Mouse (Mus musculus) kidney, embryonic 16.5 days (tissue): Measurements from ENCODE around the gene Clic4. TPM values are rescaled to one million over a fixed set of nuclear protein-coding genes. Genes with fewer than 3 reads are reported as not detected.

Experiments
- ATAC-seq: fragments of 200-750 bp; cut with Nextera tagmentation; 2 replicates; pipeline ENCODE4 v1.8.0; 2017; ENCODE audit warnings: moderate TSS enrichment; ENCODE audit not compliant: low FRiP score, low TSS enrichment
- H3K27ac ChIP-seq: fragments of 300-500 bp; sonication (generic); 2 replicates; pipeline ENCODE4 v1.5.1; 2014; ENCODE audit warnings: low read length
- H3K27me3 ChIP-seq: fragments of 300-500 bp; sonication (generic); 2 replicates; pipeline ENCODE4 v1.6.1; 2014; ENCODE audit warnings: low read length, control low read depth, mixed read lengths; ENCODE audit not compliant: insufficient read depth
- H3K36me3 ChIP-seq: fragments of 300-500 bp; sonication (generic); 2 replicates; pipeline ENCODE4 v1.6.1; 2014; ENCODE audit warnings: low read length, control low read depth, mixed read lengths; ENCODE audit not compliant: insufficient read depth
- H3K4me1 ChIP-seq: fragments of 300-500 bp; sonication (generic); 2 replicates; pipeline ENCODE4 v1.6.1; 2014; ENCODE audit warnings: low read length, control low read depth, mixed read lengths; ENCODE audit not compliant: insufficient read depth
- H3K4me2 ChIP-seq: fragments of 300-500 bp; sonication (generic); replicated peaks from 2 replicates; pipeline ENCODE4 v1.6.1; 2014; ENCODE audit warnings: low read depth, low read length
- H3K4me3 ChIP-seq: fragments of 300-500 bp; sonication (generic); 2 replicates; pipeline ENCODE4 v1.5.1; 2014; ENCODE audit warnings: mild to moderate bottlenecking, low read length
- H3K9ac ChIP-seq: fragments of 300-500 bp; sonication (generic); replicated peaks from 2 replicates; pipeline ENCODE4 v1.6.1; 2014; ENCODE audit warnings: low read length
- H3K9me3 ChIP-seq: fragments of 300-500 bp; sonication (generic); 2 replicates; pipeline ENCODE4 v1.6.1; 2016; ENCODE audit warnings: low read length, control low read depth
- WGBS: fragments of 180-500 bp; shearing (Covaris S2); extraction: QIAGEN DNeasy Blood & Tissue Kit; methylation state at CpG from one replicate; pipeline ENCODE4 v1.1.7; 2014; 5-methylcytosine and 5-hydroxymethylcytosine counted together
- polyA plus RNA-seq: library from polyadenylated mRNA; unstranded; fragments of >200 nt; fragmentation: Nextera tagmentation; extraction: Ambion mirVana; gene quantifications from 2 replicates; pipeline ENCODE4 v1.2.1, GENCODE M21; 2015

Gene Clic4
- 209 and 228 TPM in 2 replicates for polyA plus RNA-seq

DNA sequence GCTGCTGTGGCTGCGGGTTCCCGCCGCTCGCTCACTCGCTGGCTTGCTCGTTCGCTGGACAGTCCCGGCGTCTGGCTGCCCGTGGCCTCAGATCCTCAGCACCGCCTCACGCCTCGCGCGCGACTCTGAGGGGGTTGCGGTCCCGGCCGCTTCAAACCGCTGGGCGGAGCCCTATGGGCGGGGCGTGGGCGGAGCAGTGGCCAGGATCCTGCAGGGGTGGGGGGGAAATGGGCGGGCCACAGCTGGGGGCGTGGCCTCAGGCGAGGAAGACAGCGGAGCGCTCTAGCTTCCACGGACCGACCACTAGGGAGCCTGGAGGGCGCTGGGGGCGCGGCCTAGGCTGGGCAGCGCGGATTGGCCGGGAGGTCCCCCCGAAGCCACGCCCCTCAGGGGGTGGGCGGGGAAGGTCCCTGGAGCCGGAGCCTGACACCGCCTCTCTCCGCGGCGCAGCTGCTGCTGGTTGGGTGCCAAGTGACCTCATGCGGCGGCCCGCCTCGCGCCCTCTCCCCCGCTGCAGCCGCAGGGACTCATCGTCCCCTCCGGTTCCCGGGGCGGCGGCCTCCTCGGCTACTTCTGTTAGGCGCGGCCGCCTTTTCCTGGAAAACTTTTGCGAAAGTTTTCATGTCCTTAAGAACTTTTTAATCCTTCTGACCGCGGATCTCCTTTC is at the start of gene Clic4:
Gene Clic4 (minus strand): TSS at position 175 of the 667 bp plus-strand sequence.
- peak within 1 kb of the TSS; percentile 86 for H3K4me3 ChIP-seq
- no peaks in the 10 kb centered on the region for H3K36me3 ChIP-seq
- H3K27ac ChIP-seq, result peak within 1 kb of the TSS; percentile 96
- H3K4me2 ChIP-seq, result peak within 1 kb of the TSS; percentile 82
- ATAC-seq, result peak; percentile 99
- H3K9me3 ChIP-seq, result no peaks in the 10 kb centered on the region
- H3K9ac ChIP-seq, result peak within 1 kb of the TSS; percentile 94
- H3K4me1 ChIP-seq, result peaks cover 49% of the 10 kb centered on the region
- WGBS, result under 1% methylated on average over 57 of the region's 64 CpGs
- H3K27me3 ChIP-seq, result no peaks in the 10 kb centered on the region

DNA sequence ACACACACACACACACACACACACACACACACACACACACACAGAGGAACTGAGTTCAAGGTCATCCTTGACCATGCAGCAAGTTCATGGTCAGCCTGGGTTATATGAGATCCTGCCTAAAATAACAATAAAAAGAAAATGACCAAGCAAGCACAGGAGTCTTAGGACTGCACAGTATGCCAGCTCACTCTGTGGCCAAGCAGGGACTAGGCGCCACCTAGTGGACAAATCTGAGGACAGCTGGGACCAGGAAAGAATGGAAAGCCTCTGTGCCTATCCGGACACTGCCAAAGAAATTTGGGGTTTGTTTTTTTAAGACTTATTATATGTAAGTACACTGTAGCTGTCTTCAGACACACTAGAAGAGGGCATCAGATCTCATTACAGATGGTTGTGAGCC is 45.4 kb upstream of the Clic4 start:
- Histone ChIP-seq H3K9ac (no peak overlapping the region), H3K9me3 (peaks cover 7% of the 10 kb centered on the region; the same call in 1 of the 2 replicates), H3K4me1 (peaks cover 12% of the 10 kb centered on the region), H3K4me2 (no peak overlapping the region), H3K36me3 (peaks cover 62% of the 10 kb centered on the region), H3K4me3 (no peak overlapping the region), H3K27me3 (no peaks in the 10 kb centered on the region), H3K27ac (no peak overlapping the region)
- ATAC-seq, result peak; percentile 87
- WGBS, result 12% methylated on average over 2 of the region's 2 CpGs

GRCm38 (mm10) chr4:135317539-135317938 is 44.9 kb upstream of the Clic4 start:
- Histone ChIP-seq H3K4me1 (peaks cover 16% of the 10 kb centered on the region), H3K4me3 (no peak overlapping the region), H3K4me2 (no peak overlapping the region), H3K9me3 (peaks cover 7% of the 10 kb centered on the region; the same call in 1 of the 2 replicates), H3K9ac (no peak overlapping the region), H3K36me3 (peaks cover 58% of the 10 kb centered on the region), H3K27me3 (no peaks in the 10 kb centered on the region), H3K27ac (no peak overlapping the region)
- no peak for ATAC-seq
- WGBS, result 97% methylated on average over 4 of the region's 4 CpGs

- 95% methylated on average over 9 of the region's 9 CpGs for WGBS
- Histone ChIP-seq H3K27me3 (no peaks in the 10 kb centered on the region), H3K4me2 (no peak overlapping the region), H3K4me1 (peaks cover 24% of the 10 kb centered on the region), H3K4me3 (no peak overlapping the region), H3K9me3 (peaks cover 7% of the 10 kb centered on the region; the same call in 1 of the 2 replicates), H3K36me3 (peaks cover 41% of the 10 kb centered on the region), H3K9ac (no peak overlapping the region), H3K27ac (no peak overlapping the region)
- ATAC-seq, result no peak
Observed at GRCm38 (mm10) chr4:135315287-135315686, 42.7 kb upstream of the Clic4 start.

- Histone ChIP-seq H3K9ac (no peak overlapping the region), H3K4me2 (no peak overlapping the region), H3K27me3 (no peaks in the 10 kb centered on the region), H3K4me1 (peaks cover 33% of the 10 kb centered on the region), H3K4me3 (no peak overlapping the region), H3K36me3 (peaks cover 33% of the 10 kb centered on the region), H3K9me3 (peaks cover 7% of the 10 kb centered on the region; the same call in 1 of the 2 replicates), H3K27ac (no peak overlapping the region)
- ATAC-seq, result no peak
- WGBS, result 88% methylated on average over 11 of the region's 11 CpGs
Observed at GRCm38 (mm10) chr4:135314419-135314832, 41.8 kb upstream of the Clic4 start.

DNA sequence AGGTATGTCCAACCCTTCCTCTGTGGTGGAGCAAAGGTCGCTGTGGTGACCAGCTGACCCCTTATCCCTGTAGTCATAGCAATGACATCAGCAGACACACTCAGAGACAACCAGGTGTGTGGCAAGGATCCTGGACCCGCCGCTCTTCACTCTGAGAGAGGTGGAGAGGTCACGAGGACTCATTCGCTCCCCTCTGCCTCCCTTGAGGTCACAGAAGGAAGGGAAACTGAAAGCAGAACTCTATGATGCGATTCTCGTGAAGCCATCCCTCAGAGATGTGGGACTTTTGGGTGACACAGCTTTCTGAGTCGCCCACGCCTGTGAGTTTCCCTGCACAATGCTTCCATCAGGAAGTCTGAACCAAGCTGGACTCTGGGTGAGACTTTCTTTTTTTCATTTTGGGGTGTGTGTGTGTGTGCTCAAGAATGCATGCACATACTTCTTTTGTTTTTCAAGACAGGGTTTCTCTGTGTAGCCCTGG is 41.2 kb upstream of the Clic4 start:
- Histone ChIP-seq H3K27me3 (no peaks in the 10 kb centered on the region), H3K9ac (0 out of 2 replicates have a peak overlapping the region, but pooled peaks have one; percentile 12), H3K4me3 (no peak overlapping the region), H3K4me1 (peaks cover 36% of the 10 kb centered on the region), H3K4me2 (peak overlapping the region; percentile 19; the same call in 1 of the 2 replicates), H3K9me3 (peaks cover 7% of the 10 kb centered on the region; the same call in 1 of the 2 replicates), H3K27ac (peak overlapping the region; percentile 85; the same call in 1 of the 2 replicates), H3K36me3 (peaks cover 29% of the 10 kb centered on the region)
- 60% methylated on average over 9 of the region's 9 CpGs for WGBS
- no peak for ATAC-seq

DNA sequence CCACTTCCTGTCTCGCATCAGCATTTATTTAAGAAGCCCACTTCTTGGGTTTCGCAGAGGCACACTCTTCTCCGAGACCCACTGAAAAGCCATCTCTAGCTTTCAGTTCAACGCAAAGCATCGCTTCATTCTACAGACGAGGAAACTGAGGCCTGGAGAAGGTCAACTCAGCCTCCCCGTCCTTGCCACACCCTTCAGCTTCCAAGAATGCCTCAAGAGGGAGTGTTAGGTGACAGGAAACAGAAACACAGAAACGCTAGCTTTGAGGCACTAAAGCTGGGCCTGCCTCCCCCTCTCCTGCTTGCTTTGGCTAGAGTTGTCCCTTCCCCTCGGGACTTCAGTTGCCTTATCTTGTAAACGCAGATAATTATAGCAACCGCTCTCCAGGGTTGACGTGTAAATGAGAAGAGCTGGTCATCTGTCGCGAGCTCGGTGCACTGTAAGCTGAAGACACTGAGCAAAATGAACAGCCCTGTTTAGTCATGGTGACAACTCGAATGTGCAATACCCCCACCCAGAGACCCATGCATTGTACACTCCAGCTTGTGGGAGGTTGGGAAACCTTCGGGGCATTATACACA is 40.6 kb upstream of the Clic4 start:
- Histone ChIP-seq H3K36me3 (peaks cover 25% of the 10 kb centered on the region), H3K27me3 (no peaks in the 10 kb centered on the region), H3K4me3 (no peak overlapping the region), H3K9me3 (peaks cover 7% of the 10 kb centered on the region; the same call in 1 of the 2 replicates), H3K9ac (0 out of 2 replicates have a peak overlapping the region, but pooled peaks have one; percentile 12), H3K27ac (peak overlapping the region; percentile 85), H3K4me2 (peak overlapping the region; percentile 19; the same call in 1 of the 2 replicates), H3K4me1 (peaks cover 36% of the 10 kb centered on the region)
- 27% methylated on average over 17 of the region's 17 CpGs for WGBS
- no peak for ATAC-seq

DNA sequence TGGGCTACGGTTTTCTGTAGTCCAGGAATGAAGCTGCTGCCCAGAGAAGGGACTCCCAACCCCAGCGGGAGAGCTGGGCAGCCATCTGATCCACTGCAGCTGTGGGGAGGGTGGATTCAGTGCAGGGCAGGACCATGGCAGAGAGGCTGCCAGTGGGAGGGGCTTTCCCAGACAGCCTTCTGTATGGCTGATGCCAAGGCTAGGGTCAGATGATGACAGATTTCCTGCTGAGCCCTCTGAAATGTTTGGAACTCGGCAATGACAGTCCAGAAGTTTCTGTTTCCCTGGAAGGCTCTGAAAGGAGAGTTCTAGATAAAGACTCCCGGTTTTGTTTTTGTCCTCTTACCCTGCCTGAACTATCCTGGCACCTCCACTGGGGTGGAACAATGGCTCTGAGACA is 40.1 kb upstream of the Clic4 start:
- H3K9me3 ChIP-seq, result peaks cover 7% of the 10 kb centered on the region; the same call in 1 of the 2 replicates
- H3K4me2 ChIP-seq, result peak overlapping the region; percentile 19; the same call in 1 of the 2 replicates
- H3K4me1 ChIP-seq, result peaks cover 36% of the 10 kb centered on the region
- peak; percentile 80 for ATAC-seq
- peak overlapping the region; percentile 85 for H3K27ac ChIP-seq
- H3K27me3 ChIP-seq, result no peaks in the 10 kb centered on the region
- peaks cover 25% of the 10 kb centered on the region for H3K36me3 ChIP-seq
- WGBS, result 19% methylated on average over 4 of the region's 4 CpGs
- no peak overlapping the region for H3K4me3 ChIP-seq
- peak overlapping the region; percentile 36; the same call in 1 of the 2 replicates for H3K9ac ChIP-seq

DNA sequence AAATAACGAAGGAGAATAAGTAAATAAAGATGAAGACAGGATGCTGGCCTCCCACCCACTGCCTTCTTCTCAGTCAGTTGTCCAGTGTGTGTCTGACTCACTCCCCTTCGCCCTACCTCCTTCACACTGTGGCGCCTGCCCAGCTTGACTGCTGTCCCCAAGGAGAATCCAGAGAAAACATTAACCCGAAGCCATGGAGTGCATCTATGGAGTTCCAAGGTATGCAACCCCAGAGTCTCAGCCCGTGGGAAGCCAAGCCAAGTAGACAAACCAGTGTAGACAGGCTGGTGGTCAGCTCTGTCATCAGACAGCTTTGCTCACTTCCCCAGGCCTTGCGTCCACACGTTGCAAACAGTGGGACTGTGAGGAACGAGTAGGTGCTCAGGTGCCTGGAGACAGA is 37.8 kb upstream of the Clic4 start:
- Histone ChIP-seq H3K9ac (no peak overlapping the region), H3K4me1 (peaks cover 46% of the 10 kb centered on the region), H3K9me3 (peaks cover 5% of the 10 kb centered on the region; the same call in 1 of the 2 replicates), H3K4me3 (no peak overlapping the region), H3K27me3 (no peaks in the 10 kb centered on the region), H3K27ac (peak overlapping the region; percentile 69), H3K36me3 (peaks cover 7% of the 10 kb centered on the region), H3K4me2 (no peak overlapping the region)
- whole genome bisulfite sequencing, result 63% methylated on average over 8 of the region's 8 CpGs
- ATAC-seq, result peak; percentile 55
